Mouse (Mus musculus) embryonic facial prominence, embryonic 10.5 days (tissue): ENCODE data around the gene Tnnc1. TPM values are rescaled to one million over a fixed set of nuclear protein-coding genes. Genes with fewer than 3 reads are reported as not detected.

Experiments
- DNase-seq: peaks from one replicate; pipeline ENCODE4 v3.0.0-alpha.2; 2017; ENCODE audit warnings: low spot score
- H3K27ac ChIP-seq: fragments of 300-500 bp; sonication (generic); replicated peaks from 2 replicates; pipeline ENCODE4 v1.5.1; 2016; ENCODE audit warnings: mild to moderate bottlenecking
- H3K27me3 ChIP-seq: fragments of 300-500 bp; sonication (generic); replicated peaks from 2 replicates; pipeline ENCODE4 v1.6.1; 2016; ENCODE audit warnings: low read depth, mild to moderate bottlenecking; ENCODE audit not compliant: poor library complexity, severe bottlenecking
- H3K36me3 ChIP-seq: fragments of 300-500 bp; sonication (generic); replicated peaks from 2 replicates; pipeline ENCODE4 v1.6.1; 2016; ENCODE audit warnings: mild to moderate bottlenecking, moderate library complexity
- H3K4me1 ChIP-seq: fragments of 300-500 bp; sonication (generic); 2 replicates; pipeline ENCODE4 v1.6.1; 2016
- H3K4me3 ChIP-seq: fragments of 300-500 bp; sonication (generic); 2 replicates; pipeline ENCODE4 v1.5.1; 2016; ENCODE audit warnings: mild to moderate bottlenecking, moderate library complexity
- H3K9me3 ChIP-seq: fragments of 300-500 bp; sonication (generic); 2 replicates; pipeline ENCODE4 v1.6.1; 2016; ENCODE audit warnings: mild to moderate bottlenecking
- WGBS: fragments of 180-500 bp; shearing (Covaris S2); methylation state at CpG from one replicate; pipeline ENCODE4 v1.1.7; 2016; 5-methylcytosine and 5-hydroxymethylcytosine counted together
- polyA plus RNA-seq: library from polyadenylated mRNA; unstranded; fragments of >200 nt; fragmentation: Nextera tagmentation; extraction: Ambion mirVana; gene quantifications from 2 replicates; pipeline ENCODE4 v1.2.1, GENCODE M21; 2016

Tnnc1 gene
- polyA plus RNA-seq, 1 experiment from 2014 or later, result 3.0 TPM

GRCm38 (mm10) chr14:31226978-31227377 is 18.9 kb downstream of the Tnnc1 start:
- Histone ChIP-seq H3K27ac (no peak overlapping the region), H3K9me3 (no peaks in the 10 kb centered on the region), H3K36me3 (no peaks in the 10 kb centered on the region), H3K27me3 (no peaks in the 10 kb centered on the region), H3K4me3 (no peak overlapping the region), H3K4me1 (peaks cover 41% of the 10 kb centered on the region)
- WGBS, result 80% methylated on average over 4 of the region's 4 CpGs
- no peak for DNase-seq

GRCm38 (mm10) chr14:31228234-31228633 is 20.1 kb downstream of the Tnnc1 start:
- H3K4me1 ChIP-seq, result peaks cover 44% of the 10 kb centered on the region
- H3K36me3 ChIP-seq, result no peaks in the 10 kb centered on the region
- H3K27ac ChIP-seq, result no peak overlapping the region
- H3K9me3 ChIP-seq, result no peaks in the 10 kb centered on the region
- no peak overlapping the region for H3K4me3 ChIP-seq
- WGBS, result 70% methylated on average over 6 of the region's 6 CpGs
- DNase-seq, result no peak
- no peaks in the 10 kb centered on the region for H3K27me3 ChIP-seq

- WGBS, result 68% methylated on average over 8 of the region's 8 CpGs
- Histone ChIP-seq H3K9me3 (no peaks in the 10 kb centered on the region), H3K27me3 (no peaks in the 10 kb centered on the region), H3K4me3 (no peak overlapping the region), H3K27ac (peak overlapping the region; percentile 36; the same call in 1 of the 2 replicates), H3K36me3 (no peaks in the 10 kb centered on the region), H3K4me1 (peaks cover 46% of the 10 kb centered on the region)
- no peak for DNase-seq
Measured at GRCm38 (mm10) chr14:31230442-31230841, 22.3 kb downstream of the Tnnc1 start.

GRCm38 (mm10) chr14:31232404-31233069 is 24.4 kb downstream of the Tnnc1 start:
- Histone ChIP-seq H3K4me3 (no peak overlapping the region), H3K4me1 (peaks cover 43% of the 10 kb centered on the region), H3K27me3 (no peaks in the 10 kb centered on the region), H3K9me3 (no peaks in the 10 kb centered on the region), H3K27ac (no peak overlapping the region; the same call in 1 of the 2 replicates), H3K36me3 (no peaks in the 10 kb centered on the region)
- WGBS, result 87% methylated on average over 13 of the region's 13 CpGs
- DNase-seq, result no peak

GRCm38 (mm10) chr14:31233070-31233995 is 25.2 kb downstream of the Tnnc1 start:
- H3K27me3 ChIP-seq, result no peaks in the 10 kb centered on the region
- peaks cover 35% of the 10 kb centered on the region for H3K4me1 ChIP-seq
- H3K4me3 ChIP-seq, result no peak overlapping the region
- no peak for DNase-seq
- 85% methylated on average over 14 of the region's 14 CpGs for WGBS
- H3K27ac ChIP-seq, result no peak overlapping the region
- H3K36me3 ChIP-seq, result no peaks in the 10 kb centered on the region
- no peaks in the 10 kb centered on the region for H3K9me3 ChIP-seq

GRCm38 (mm10) chr14:31233996-31234591 is 26.0 kb downstream of the Tnnc1 start:
- Histone ChIP-seq H3K4me3 (peak overlapping the region; percentile 1; the same call in 1 of the 2 replicates), H3K27me3 (no peaks in the 10 kb centered on the region), H3K9me3 (no peaks in the 10 kb centered on the region), H3K4me1 (peaks cover 27% of the 10 kb centered on the region), H3K36me3 (peaks cover 5% of the 10 kb centered on the region; the same call in 1 of the 2 replicates), H3K27ac (peak overlapping the region; percentile 66; the same call in 1 of the 2 replicates)
- 27% methylated on average over 11 of the region's 11 CpGs for whole genome bisulfite sequencing
- peak; percentile 77 for DNase-seq

GRCm38 (mm10) chr14:31237101-31237882 is 29.2 kb downstream of the Tnnc1 start:
- DNase-seq, result no peak
- peaks cover 7% of the 10 kb centered on the region; the same call in 1 of the 2 replicates for H3K36me3 ChIP-seq
- WGBS, result 86% methylated on average over 7 of the region's 7 CpGs
- H3K4me1 ChIP-seq, result peaks cover 16% of the 10 kb centered on the region
- no peaks in the 10 kb centered on the region for H3K27me3 ChIP-seq
- H3K4me3 ChIP-seq, result no peak overlapping the region
- H3K9me3 ChIP-seq, result no peaks in the 10 kb centered on the region
- H3K27ac ChIP-seq, result no peak overlapping the region

- Histone ChIP-seq H3K27ac (no peak overlapping the region), H3K4me1 (peaks cover 11% of the 10 kb centered on the region), H3K9me3 (no peaks in the 10 kb centered on the region), H3K36me3 (peaks cover 7% of the 10 kb centered on the region; the same call in 1 of the 2 replicates), H3K27me3 (no peaks in the 10 kb centered on the region), H3K4me3 (no peak overlapping the region)
- no peak for DNase-seq
- 49% methylated on average over 3 of the region's 3 CpGs for WGBS
Measured at GRCm38 (mm10) chr14:31240528-31240927, 32.4 kb downstream of the Tnnc1 start.

GRCm38 (mm10) chr14:31244777-31245176 is 36.7 kb downstream of the Tnnc1 start:
- Histone ChIP-seq H3K9me3 (no peaks in the 10 kb centered on the region), H3K27me3 (no peaks in the 10 kb centered on the region), H3K27ac (no peak overlapping the region), H3K36me3 (0 out of 2 replicates have a peak, but pooled peaks cover 3% of the 10 kb centered on the region), H3K4me1 (peaks cover 13% of the 10 kb centered on the region), H3K4me3 (no peak overlapping the region)
- 81% methylated on average over 1 of the region's 1 CpGs for WGBS
- DNase-seq, result no peak

GRCm38 (mm10) chr14:31245946-31246345 is 37.8 kb downstream of the Tnnc1 start:
- no peaks in the 10 kb centered on the region for H3K9me3 ChIP-seq
- H3K27ac ChIP-seq, result no peak overlapping the region
- H3K27me3 ChIP-seq, result no peaks in the 10 kb centered on the region
- H3K4me1 ChIP-seq, result peaks cover 13% of the 10 kb centered on the region
- no peak for DNase-seq
- H3K4me3 ChIP-seq, result no peak overlapping the region
- no peaks in the 10 kb centered on the region for H3K36me3 ChIP-seq
- 81% methylated on average over 1 of the region's 1 CpGs for WGBS

GRCm38 (mm10) chr14:31248396-31248795 is 40.3 kb downstream of the Tnnc1 start:
- 90% methylated on average over 6 of the region's 6 CpGs for WGBS
- H3K4me1 ChIP-seq, result peaks cover 26% of the 10 kb centered on the region
- no peak overlapping the region for H3K27ac ChIP-seq
- DNase-seq, result no peak
- no peaks in the 10 kb centered on the region for H3K9me3 ChIP-seq
- no peaks in the 10 kb centered on the region for H3K27me3 ChIP-seq
- no peak overlapping the region for H3K4me3 ChIP-seq
- H3K36me3 ChIP-seq, result peaks cover 10% of the 10 kb centered on the region
